ENCODE assay signal across 9 mouse cellular contexts in the genomic region with DNA sequence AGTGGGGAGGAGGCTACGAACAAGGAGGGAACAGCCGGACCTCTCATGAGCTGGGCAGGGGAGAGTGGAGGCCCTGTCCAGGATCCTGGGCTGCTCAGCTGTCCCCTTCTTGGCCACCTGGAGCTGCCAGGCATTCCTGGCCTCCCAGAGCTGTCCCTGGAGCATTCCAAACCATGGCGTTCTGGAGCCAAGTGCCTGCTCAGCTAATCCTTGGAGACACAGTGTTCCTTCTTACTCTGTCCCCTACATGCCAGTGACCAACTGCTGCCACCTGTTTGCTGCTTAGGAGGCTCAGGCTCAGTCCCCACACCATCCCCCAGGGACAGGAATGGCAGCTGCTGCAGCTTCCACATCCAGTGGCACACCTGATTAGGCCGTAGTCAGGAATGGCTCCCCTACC. TPM values are rescaled to one million over a fixed set of nuclear protein-coding genes. Genes with fewer than 3 reads are reported as not detected.
DNase-seq lines count a peak whose midpoint lies in the region; ATAC-seq and TF ChIP-seq lines count a peak whose summit lies in the region.
"Had no signal": no experiment of that assay in that cellular context is flagged by ENCODE, and none has a peak within 500 bp of the region (broad histone marks: within the 10 kb centered on the region; RNA-seq: fewer than 3 reads in every experiment).

No protein-coding gene starts in this region.

- no peaks in the 10 kb centered on the region for H3K27me3 ChIP-seq in forebrain, embryonic 13.5 days
- H3K27me3 ChIP-seq in forebrain, embryonic 12.5 days: no peaks in the 10 kb centered on the region
- no peaks in the 10 kb centered on the region for H3K27me3 ChIP-seq in thymus, adult 2 months (ENCODE audit: control insufficient read depth, insufficient read depth, low read length)
- H3K27me3 ChIP-seq in hindbrain, embryonic 12.5 days: no peaks in the 10 kb centered on the region

- H3K4me2 ChIP-seq in forebrain, embryonic 13.5 days: no peak overlapping the region
- H3K4me2 ChIP-seq in forebrain, embryonic 12.5 days: no peak overlapping the region
- no peak overlapping the region for H3K4me2 ChIP-seq in hindbrain, embryonic 12.5 days (replicated peaks)
- H3K4me2 ChIP-seq: liver, embryonic 13.5 days had no signal

- no peak overlapping the region for H3K4me3 ChIP-seq in forebrain, embryonic 13.5 days
- no peak overlapping the region for H3K4me3 ChIP-seq in forebrain, embryonic 12.5 days (replicated peaks)
- H3K4me3 ChIP-seq in thymus, adult 2 months (ENCODE audit: control insufficient read depth, insufficient read depth, low read length): no peak overlapping the region
- no peak overlapping the region for H3K4me3 ChIP-seq in hindbrain, embryonic 12.5 days
- H3K4me3 ChIP-seq: liver, embryonic 13.5 days had no signal

- no peaks in the 10 kb centered on the region for H3K36me3 ChIP-seq in forebrain, embryonic 13.5 days (ENCODE audit: poor library complexity, severe bottlenecking)
- H3K36me3 ChIP-seq in forebrain, embryonic 12.5 days (replicated peaks): no peaks in the 10 kb centered on the region
- no peaks in the 10 kb centered on the region for H3K36me3 ChIP-seq in thymus, adult 2 months (ENCODE audit: control insufficient read depth, insufficient read depth, low read length)
- no peaks in the 10 kb centered on the region for H3K36me3 ChIP-seq in hindbrain, embryonic 12.5 days
- H3K36me3 ChIP-seq: liver, embryonic 13.5 days had no signal

- TF ChIP-seq CTCF in thymus, adult 2 months (IDR thresholded peaks at IDR 0.05; ENCODE audit: borderline replicate concordance, control insufficient read depth, extremely low read depth, insufficient read depth, low read length, poor library complexity): no peak

- no peak overlapping the region for H3K9ac ChIP-seq in forebrain, embryonic 13.5 days
- no peak overlapping the region for H3K9ac ChIP-seq in forebrain, embryonic 12.5 days
- H3K9ac ChIP-seq in hindbrain, embryonic 12.5 days: no peak overlapping the region
- H3K9ac ChIP-seq: liver, embryonic 13.5 days had no signal

- 62% methylated on average over 4 of the region's 4 CpGs for WGBS in forebrain, embryonic 13.5 days
- 48% methylated on average over 4 of the region's 4 CpGs for WGBS in forebrain, embryonic 12.5 days
- 44% methylated on average over 4 of the region's 4 CpGs for WGBS in thymus, adult 2 months
- WGBS in hindbrain, embryonic 12.5 days: 58% methylated on average over 4 of the region's 4 CpGs

- DNase-seq in thymus, adult 2 months: no peak
- DNase-seq in thymus, postnatal 4 days: no peak
- DNase-seq in heart, postnatal 4 days: peak; percentile 24
- peak; percentile 97 for DNase-seq in skeletal muscle tissue, adult 2 months (ENCODE audit: low read depth, low spot score)

- no peaks in the 10 kb centered on the region for H3K9me3 ChIP-seq in forebrain, embryonic 13.5 days (replicated peaks)
- no peaks in the 10 kb centered on the region for H3K9me3 ChIP-seq in forebrain, embryonic 12.5 days
- no peaks in the 10 kb centered on the region for H3K9me3 ChIP-seq in hindbrain, embryonic 12.5 days (replicated peaks)
- H3K9me3 ChIP-seq: liver, embryonic 13.5 days had no signal

- no peak for TF ChIP-seq POLR2A in thymus, adult 2 months (IDR thresholded peaks at IDR 0.05; ENCODE audit: control insufficient read depth, extremely low read depth, insufficient read depth, low read length, poor library complexity)

- H3K4me1 ChIP-seq in forebrain, embryonic 13.5 days: peaks cover 13% of the 10 kb centered on the region
- H3K4me1 ChIP-seq in forebrain, embryonic 12.5 days: peaks cover 14% of the 10 kb centered on the region
- peaks cover 12% of the 10 kb centered on the region for H3K4me1 ChIP-seq in thymus, adult 2 months (replicated peaks; ENCODE audit: control insufficient read depth, insufficient read depth, low read length)
- H3K4me1 ChIP-seq in hindbrain, embryonic 12.5 days: peaks cover 24% of the 10 kb centered on the region

- H3K27ac ChIP-seq in forebrain, embryonic 13.5 days: peak overlapping the region; percentile 14; the same call in 1 of the 2 replicates
- no peak overlapping the region for H3K27ac ChIP-seq in forebrain, embryonic 12.5 days
- H3K27ac ChIP-seq in thymus, adult 2 months (ENCODE audit: control insufficient read depth, insufficient read depth, low read length): peak overlapping the region; percentile 6; the same call in 1 of the 2 replicates
- no peak overlapping the region for H3K27ac ChIP-seq in hindbrain, embryonic 12.5 days
- H3K27ac ChIP-seq: liver, embryonic 13.5 days had no signal

- ATAC-seq in forebrain, embryonic 13.5 days: no peak
- no peak for ATAC-seq in forebrain, embryonic 12.5 days (ENCODE audit: low FRiP score)
- no peak for ATAC-seq in monocyte, adult 5-6 weeks (replicated peaks; ENCODE audit: insufficient number of reproducible peaks, low FRiP score, low TSS enrichment, poor library complexity, severe bottlenecking)
- no peak for ATAC-seq in hindbrain, embryonic 12.5 days (ENCODE audit: low FRiP score)

RNA-seq across cellular contexts. Expression of a gene that starts 2.7 kb away (rescaled TPM):
- polyA plus RNA-seq in forebrain, embryonic 13.5 days (2015; fragmentation: Nextera tagmentation; extraction: Ambion mirVana): not detected in 2 replicates
- polyA plus RNA-seq in forebrain, embryonic 12.5 days (2016; fragmentation: Nextera tagmentation; extraction: Ambion mirVana): 0.15 and 0.34 TPM in 2 replicates
- polyA plus RNA-seq in thymus, adult 2 months (2012; rRNA removed): 0.33 and 0.35 TPM in 2 replicates
- total RNA-seq in heart, postnatal 4 days (2021): not detected
- not detected in 3 replicates for total RNA-seq in monocyte, adult 5-6 weeks (2017)
- 2.4 and 15.9 TPM in 2 replicates for polyA plus RNA-seq in hindbrain, embryonic 12.5 days (2016; fragmentation: Nextera tagmentation; extraction: Ambion mirVana)

RNA-seq across cellular contexts. Expression of a gene that starts 14.0 kb away (rescaled TPM):
- 2.0 and 3.2 TPM in 2 replicates for polyA plus RNA-seq in forebrain, embryonic 13.5 days (2015; fragmentation: Nextera tagmentation; extraction: Ambion mirVana)
- 1.9 and 2.5 TPM in 2 replicates for polyA plus RNA-seq in forebrain, embryonic 12.5 days (2016; fragmentation: Nextera tagmentation; extraction: Ambion mirVana)
- polyA plus RNA-seq in thymus, adult 2 months (2012; rRNA removed): 9.0 and 9.5 TPM in 2 replicates
- under 1 TPM; 0.33 to 0.65 TPM for total RNA-seq in heart, postnatal 4 days (2021)
- total RNA-seq in monocyte, adult 5-6 weeks (2017): 0.48 TPM in 1 of 3 replicates, not detected in the others
- polyA plus RNA-seq in hindbrain, embryonic 12.5 days (2016; fragmentation: Nextera tagmentation; extraction: Ambion mirVana): 3.0 and 3.3 TPM in 2 replicates

RNA-seq across cellular contexts. Expression of a gene that starts 39.3 kb away (rescaled TPM):
- 3.3 and 4.6 TPM in 2 replicates for polyA plus RNA-seq in forebrain, embryonic 13.5 days (2015; fragmentation: Nextera tagmentation; extraction: Ambion mirVana)
- polyA plus RNA-seq in forebrain, embryonic 12.5 days (2016; fragmentation: Nextera tagmentation; extraction: Ambion mirVana): 1.4 and 1.8 TPM in 2 replicates
- 6.2 and 6.3 TPM in 2 replicates for polyA plus RNA-seq in thymus, adult 2 months (2012; rRNA removed)
- 1 to 10 TPM; 9.3 to 9.9 TPM for total RNA-seq in heart, postnatal 4 days (2021)
- total RNA-seq in monocyte, adult 5-6 weeks (2017): not detected in 3 replicates
- 2.3 and 2.4 TPM in 2 replicates for polyA plus RNA-seq in hindbrain, embryonic 12.5 days (2016; fragmentation: Nextera tagmentation; extraction: Ambion mirVana)

Comparison
In these comparisons a context has a peak if more than half of its experiments do, and no peak if none do; other contexts are left out.
1. H3K27ac ChIP-seq: peak in forebrain, embryonic 13.5 days (single experiment) and thymus, adult 2 months (single experiment); none in forebrain, embryonic 12.5 days (single experiment) and hindbrain, embryonic 12.5 days (single experiment).
2. DNase-seq: peak in heart, postnatal 4 days (single experiment) and skeletal muscle tissue, adult 2 months (single experiment); none in thymus, adult 2 months (single experiment) and thymus, postnatal 4 days (single experiment).